Mouse (Mus musculus) R1 (cell line): ENCODE measurements at regions not wholly inside any gene's neighbourhood (a gene's known extent, or its start where the extent isn't known, plus 50 kb on each side); places are given as distances from the start of the nearest gene placed in this dataset.

Experiments used
- DNase-seq: peaks from one replicate; pipeline ENCODE4 v3.0.0-alpha.2; 2018; ENCODE audit warnings: low read depth, low spot score

DNA sequence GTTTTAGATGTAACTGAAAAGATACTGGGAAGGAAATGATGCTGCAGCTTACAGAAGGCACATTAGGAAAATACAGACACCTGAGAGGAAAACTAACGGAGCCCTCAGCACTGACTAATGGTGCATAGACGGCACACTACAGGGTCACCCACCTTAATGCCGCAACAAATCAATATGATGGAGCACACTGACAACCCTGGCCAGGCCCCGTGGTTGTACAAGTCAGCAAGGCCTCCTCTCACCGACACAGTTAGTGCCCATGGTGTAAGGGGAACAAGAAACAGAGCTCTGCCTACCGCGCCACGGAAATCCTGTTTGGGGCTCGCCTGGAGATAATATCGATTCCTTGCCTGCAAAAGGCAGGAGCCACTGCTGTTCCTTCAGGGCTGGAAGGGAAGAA lies 273.9 kb downstream of the Prim2 start:
- DNase-seq = no peak

GRCm38 (mm10) chr1:33394989-33395594 lies 274.5 kb downstream of the Prim2 start:
- peak; percentile 12 for DNase-seq

DNA sequence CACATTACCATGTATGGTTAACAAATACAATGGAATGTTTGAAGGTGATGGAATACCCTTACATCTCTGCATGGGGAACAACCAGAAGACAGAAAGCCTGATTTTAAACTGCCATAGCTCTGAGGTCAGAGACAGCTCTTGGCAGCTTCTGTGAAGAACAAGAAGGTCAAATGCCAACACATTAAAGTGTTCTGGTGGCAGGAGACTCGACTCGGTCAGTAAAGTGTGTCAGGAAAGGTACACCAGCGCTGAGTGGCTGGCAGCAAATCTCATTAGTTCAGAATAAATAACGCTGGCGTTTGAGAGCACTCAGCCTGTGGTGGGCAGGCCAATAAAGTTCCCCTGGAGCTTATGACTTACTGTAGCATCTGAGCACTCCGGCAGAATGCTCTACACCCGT lies 298.8 kb downstream of the Prim2 start:
- DNase-seq = no peak

- no peak for DNase-seq
Observed at GRCm38 (mm10) chr1:33362688-33363426, 306.7 kb downstream of the Prim2 start.

DNA sequence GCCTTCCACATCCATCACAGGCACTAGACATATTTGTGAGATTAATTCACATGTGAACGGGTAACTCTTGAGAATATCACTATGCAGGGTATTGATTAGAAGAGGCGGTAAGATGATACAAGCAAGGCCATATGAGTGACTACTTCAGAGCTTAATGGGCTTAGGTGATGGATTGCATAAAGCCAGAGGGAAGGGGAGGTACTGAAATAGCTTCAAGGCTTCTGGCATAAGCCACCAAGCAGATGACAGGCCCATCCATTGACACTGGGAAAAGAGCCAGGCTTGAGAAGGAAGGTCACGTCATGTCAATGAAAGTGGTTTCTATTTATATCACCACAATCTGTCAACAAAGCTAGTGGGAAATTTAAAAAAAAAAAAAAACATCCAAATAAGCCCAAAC lies 335.5 kb downstream of the Prim2 start:
- DNase-seq = no peak
